Mouse (Mus musculus) liver, embryonic 15.5 days (tissue): Measurements from ENCODE around the gene Plac8. TPM values are rescaled to one million over a fixed set of nuclear protein-coding genes. Genes with fewer than 3 reads are reported as not detected.

Experiments
- ATAC-seq: fragments of 200-750 bp; cut with Nextera tagmentation; 2 replicates; pipeline ENCODE4 v1.8.0; 2017; ENCODE audit warnings: moderate number of reproducible peaks, mild to moderate bottlenecking, moderate library complexity; ENCODE audit not compliant: insufficient read depth
- H3K27ac ChIP-seq: fragments of 300-500 bp; sonication (generic); replicated peaks from 2 replicates; pipeline ENCODE4 v1.5.1; 2015; ENCODE audit warnings: mild to moderate bottlenecking, inconsistent platforms
- H3K27me3 ChIP-seq: fragments of 300-500 bp; sonication (generic); 2 replicates; pipeline ENCODE4 v1.6.1; 2015; ENCODE audit warnings: mild to moderate bottlenecking, inconsistent platforms
- H3K36me3 ChIP-seq: fragments of 300-500 bp; sonication (generic); replicated peaks from 2 replicates; pipeline ENCODE4 v1.6.1; 2015; ENCODE audit warnings: moderate library complexity, mild to moderate bottlenecking, inconsistent platforms
- H3K4me1 ChIP-seq: fragments of 300-500 bp; sonication (generic); replicated peaks from 2 replicates; pipeline ENCODE4 v1.6.1; 2015; ENCODE audit warnings: inconsistent platforms
- H3K4me2 ChIP-seq: fragments of 300-500 bp; sonication (generic); 2 replicates; pipeline ENCODE4 v1.6.1; 2015; ENCODE audit warnings: moderate library complexity, mild to moderate bottlenecking, inconsistent platforms
- H3K4me3 ChIP-seq: fragments of 300-500 bp; sonication (generic); replicated peaks from 2 replicates; pipeline ENCODE4 v1.5.1; 2015; ENCODE audit warnings: mild to moderate bottlenecking, inconsistent platforms
- H3K9ac ChIP-seq: fragments of 300-500 bp; sonication (generic); 2 replicates; pipeline ENCODE4 v1.6.1; 2015; ENCODE audit warnings: moderate library complexity, mild to moderate bottlenecking, inconsistent platforms
- H3K9me3 ChIP-seq: fragments of 300-500 bp; sonication (generic); replicated peaks from 2 replicates; pipeline ENCODE4 v1.6.1; 2016; ENCODE audit warnings: inconsistent platforms
- WGBS: fragments of 180-500 bp; shearing (Covaris S2); methylation state at CpG from one replicate; pipeline ENCODE4 v1.1.7; 2015; ENCODE audit warnings: mixed read lengths; ENCODE audit not compliant: insufficient replicate concordance; 5-methylcytosine and 5-hydroxymethylcytosine counted together
- polyA plus RNA-seq: library from polyadenylated mRNA; unstranded; fragments of >200 nt; fragmentation: Nextera tagmentation; extraction: Ambion mirVana; gene quantifications from 2 replicates; pipeline ENCODE4 v1.2.1, GENCODE M21; 2015

Plac8 gene
- polyA plus RNA-seq, 1 experiment from 2014 or later, result 83.9 TPM

DNA sequence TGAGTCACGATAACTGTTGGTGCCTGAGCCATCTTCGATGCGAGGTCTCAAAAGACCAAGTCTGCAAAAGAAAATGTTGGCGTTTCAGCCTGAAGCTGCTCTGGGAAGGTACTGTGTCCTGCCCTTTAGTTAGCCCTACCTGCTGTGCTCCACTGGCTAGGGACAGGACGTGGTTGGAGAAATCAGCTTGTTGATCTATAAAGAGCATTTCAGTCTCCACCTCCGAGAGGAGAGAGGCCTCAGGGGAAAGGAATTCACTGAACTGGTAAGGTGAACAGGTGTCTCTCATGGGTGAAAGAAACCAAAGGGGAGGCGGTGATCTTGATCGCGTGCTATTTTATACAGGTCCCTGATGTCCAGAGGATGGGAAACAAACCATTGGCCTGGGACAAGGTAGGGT is 9.3 kb downstream of the Plac8 start:
- H3K4me2 ChIP-seq, result no peak overlapping the region
- 71% methylated on average over 9 of the region's 9 CpGs for WGBS

DNA sequence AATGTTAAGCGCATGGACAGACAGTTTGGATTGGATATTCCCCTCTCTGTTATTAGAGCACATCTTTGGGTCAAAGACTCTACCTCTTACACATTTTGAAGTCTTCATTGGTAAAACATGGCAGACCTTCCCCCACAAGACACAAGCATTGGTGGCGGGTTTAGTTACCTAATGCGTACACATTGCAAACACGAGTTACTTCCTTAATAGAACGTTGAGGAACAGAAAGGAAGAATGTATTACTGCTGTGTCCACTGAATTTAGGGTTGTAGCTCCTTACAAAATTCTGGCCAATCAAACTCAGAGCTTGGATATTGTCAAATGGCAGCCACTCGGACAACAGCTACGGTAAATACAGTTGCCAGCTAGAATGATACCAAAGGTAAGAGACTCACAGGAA is 12.7 kb downstream of the Plac8 start:
- H3K9ac ChIP-seq, result no peak overlapping the region
- H3K36me3 ChIP-seq, result peaks cover 6% of the 10 kb centered on the region; the same call in 1 of the 2 replicates
- no peaks in the 10 kb centered on the region for H3K27me3 ChIP-seq
- H3K27ac ChIP-seq, result no peak overlapping the region
- peaks cover 6% of the 10 kb centered on the region for H3K4me1 ChIP-seq
- WGBS, result 75% methylated on average over 7 of the region's 7 CpGs
- no peak overlapping the region for H3K4me3 ChIP-seq
- no peaks in the 10 kb centered on the region for H3K9me3 ChIP-seq
- H3K4me2 ChIP-seq, result no peak overlapping the region
- no peak for ATAC-seq

More for the DNA sequence above, 9.3 kb downstream of the Plac8 start:
- H3K36me3 ChIP-seq, result no peaks in the 10 kb centered on the region; the same call in 1 of the 2 replicates
- H3K9ac ChIP-seq, result no peak overlapping the region
- no peaks in the 10 kb centered on the region for H3K27me3 ChIP-seq
- no peaks in the 10 kb centered on the region for H3K9me3 ChIP-seq
- H3K4me1 ChIP-seq, result peaks cover 16% of the 10 kb centered on the region
- H3K4me3 ChIP-seq, result no peak overlapping the region
- H3K27ac ChIP-seq, result no peak overlapping the region
- no peak for ATAC-seq

DNA sequence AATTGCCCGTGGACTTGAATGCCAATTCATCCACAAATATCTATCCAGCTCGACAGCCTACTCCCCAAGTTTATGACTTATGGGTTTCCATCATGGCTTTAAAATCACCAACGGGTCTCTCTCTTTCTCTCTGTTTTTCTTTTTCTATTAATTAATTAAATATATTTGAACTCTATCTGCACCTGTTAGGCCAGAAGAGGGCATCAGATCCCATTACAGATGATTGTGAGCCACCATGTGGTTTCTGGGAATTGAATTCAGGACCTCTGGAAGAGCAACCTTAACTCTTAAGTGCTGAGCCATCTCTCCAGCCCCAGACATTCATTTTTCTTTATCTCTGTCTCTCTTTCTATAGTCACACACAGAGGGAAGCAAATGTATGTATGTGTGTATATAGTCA is 13.3 kb downstream of the Plac8 start:
- H3K36me3 ChIP-seq, result peaks cover 6% of the 10 kb centered on the region; the same call in 1 of the 2 replicates
- 72% methylated on average over 3 of the region's 3 CpGs for WGBS
- ATAC-seq, result no peak

DNA sequence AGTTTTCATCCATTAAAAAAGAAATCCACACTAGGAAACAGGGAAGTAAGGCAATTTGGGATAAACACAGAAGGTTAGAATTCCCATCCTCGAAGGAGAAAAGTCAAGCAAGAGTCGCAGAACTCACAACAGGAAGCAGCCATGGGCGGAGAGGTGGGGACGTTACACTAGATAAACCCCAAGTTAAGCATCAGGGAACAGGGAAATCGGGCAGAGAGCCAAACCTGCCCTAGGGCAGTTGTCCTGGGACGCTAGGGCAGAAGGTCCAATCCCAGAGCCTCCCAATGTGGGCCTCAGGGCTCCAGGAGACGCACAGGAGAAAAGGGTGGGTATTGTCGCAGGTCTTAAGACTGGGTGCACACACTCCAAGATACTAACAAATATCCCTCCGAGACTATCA is 14.5 kb downstream of the Plac8 start:
- Histone ChIP-seq H3K4me2 (no peak overlapping the region), H3K4me1 (peaks cover 6% of the 10 kb centered on the region), H3K36me3 (peaks cover 6% of the 10 kb centered on the region; the same call in 1 of the 2 replicates), H3K9ac (no peak overlapping the region), H3K27me3 (no peaks in the 10 kb centered on the region), H3K9me3 (no peaks in the 10 kb centered on the region), H3K4me3 (no peak overlapping the region), H3K27ac (no peak overlapping the region)
- WGBS, result 31% methylated on average over 9 of the region's 9 CpGs
- no peak for ATAC-seq

More for the DNA sequence above, 13.3 kb downstream of the Plac8 start:
- Histone ChIP-seq H3K27me3 (no peaks in the 10 kb centered on the region), H3K9me3 (no peaks in the 10 kb centered on the region), H3K4me3 (no peak overlapping the region), H3K27ac (no peak overlapping the region), H3K4me1 (peaks cover 6% of the 10 kb centered on the region), H3K4me2 (no peak overlapping the region), H3K9ac (no peak overlapping the region)

DNA sequence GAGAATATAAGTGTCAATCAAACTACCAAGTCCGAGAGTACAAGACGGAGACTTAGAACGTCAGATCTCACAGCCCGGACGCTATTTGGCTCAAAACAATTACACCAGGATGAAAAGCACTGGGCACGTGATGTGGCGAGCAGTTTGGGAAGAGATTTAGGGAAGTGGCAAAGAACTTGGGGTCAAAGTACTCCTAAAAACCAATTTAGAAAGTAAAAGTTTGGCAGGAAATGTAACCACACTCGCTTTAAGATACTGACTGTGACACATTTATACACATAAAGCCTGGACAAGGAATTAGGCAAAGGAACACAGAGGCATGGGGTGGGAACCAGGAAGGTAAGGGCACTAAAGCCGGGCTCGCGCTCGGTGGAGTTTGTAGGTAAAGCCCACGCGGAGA is 15.0 kb downstream of the Plac8 start:
- Histone ChIP-seq H3K27me3 (no peaks in the 10 kb centered on the region), H3K4me1 (peaks cover 6% of the 10 kb centered on the region), H3K9me3 (no peaks in the 10 kb centered on the region), H3K36me3 (peaks cover 6% of the 10 kb centered on the region; the same call in 1 of the 2 replicates), H3K9ac (no peak overlapping the region), H3K4me2 (no peak overlapping the region), H3K4me3 (no peak overlapping the region), H3K27ac (no peak overlapping the region)
- WGBS, result 64% methylated on average over 14 of the region's 14 CpGs
- ATAC-seq, result no peak

DNA sequence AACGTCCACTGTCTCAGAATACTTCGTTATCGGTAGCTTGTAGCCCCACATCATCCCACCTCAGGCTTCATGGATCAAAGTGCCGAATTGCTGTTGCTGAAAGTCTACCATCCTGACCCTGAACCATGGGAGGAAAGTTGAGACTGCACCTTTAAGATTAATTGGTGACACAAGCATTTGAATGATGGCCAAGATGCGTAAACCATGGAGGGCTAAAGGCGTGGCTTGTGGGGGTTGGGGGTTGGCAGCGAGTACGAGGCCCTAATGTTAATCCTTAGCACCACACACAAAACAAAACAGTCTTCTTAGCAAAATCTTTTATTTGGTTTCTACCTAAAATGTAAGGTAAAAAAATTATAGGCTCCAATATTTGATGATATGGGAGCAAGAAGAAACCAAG is 18.6 kb downstream of the Plac8 start:
- H3K4me1 ChIP-seq, result peaks cover 12% of the 10 kb centered on the region
- no peak for ATAC-seq
- no peak overlapping the region for H3K9ac ChIP-seq
- peaks cover 12% of the 10 kb centered on the region; the same call in 1 of the 2 replicates for H3K36me3 ChIP-seq
- H3K4me3 ChIP-seq, result no peak overlapping the region
- no peaks in the 10 kb centered on the region for H3K27me3 ChIP-seq
- no peak overlapping the region for H3K27ac ChIP-seq
- 48% methylated on average over 8 of the region's 8 CpGs for WGBS
- H3K4me2 ChIP-seq, result no peak overlapping the region
- H3K9me3 ChIP-seq, result no peaks in the 10 kb centered on the region

DNA sequence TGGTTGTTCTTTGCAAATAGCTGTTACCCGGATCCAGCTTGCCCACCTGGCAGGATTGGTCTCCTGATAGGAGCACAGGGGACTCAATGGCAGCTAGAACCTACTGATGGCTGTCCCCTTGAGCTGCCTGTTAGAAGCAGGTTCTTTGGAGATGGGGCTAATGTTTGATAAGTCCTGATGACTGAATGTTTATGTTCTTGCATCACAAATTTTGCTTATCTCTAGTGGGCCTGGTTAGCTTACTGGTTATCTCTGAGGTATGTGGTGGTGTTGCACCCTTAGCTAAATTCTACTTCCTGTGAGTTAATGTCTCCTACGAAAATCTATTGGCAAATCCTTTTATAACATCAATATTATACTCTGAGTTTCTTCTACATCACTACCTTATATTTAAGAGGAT is 20.1 kb downstream of the Plac8 start:
- H3K27ac ChIP-seq, result no peak overlapping the region
- H3K4me3 ChIP-seq, result no peak overlapping the region
- no peaks in the 10 kb centered on the region for H3K27me3 ChIP-seq
- H3K4me2 ChIP-seq, result no peak overlapping the region
- ATAC-seq, result no peak
- H3K4me1 ChIP-seq, result peaks cover 6% of the 10 kb centered on the region; the same call in 1 of the 2 replicates
- no peaks in the 10 kb centered on the region for H3K9me3 ChIP-seq
- 34% methylated on average over 2 of the region's 2 CpGs for WGBS
- H3K36me3 ChIP-seq, result peaks cover 24% of the 10 kb centered on the region
- no peak overlapping the region for H3K9ac ChIP-seq

DNA sequence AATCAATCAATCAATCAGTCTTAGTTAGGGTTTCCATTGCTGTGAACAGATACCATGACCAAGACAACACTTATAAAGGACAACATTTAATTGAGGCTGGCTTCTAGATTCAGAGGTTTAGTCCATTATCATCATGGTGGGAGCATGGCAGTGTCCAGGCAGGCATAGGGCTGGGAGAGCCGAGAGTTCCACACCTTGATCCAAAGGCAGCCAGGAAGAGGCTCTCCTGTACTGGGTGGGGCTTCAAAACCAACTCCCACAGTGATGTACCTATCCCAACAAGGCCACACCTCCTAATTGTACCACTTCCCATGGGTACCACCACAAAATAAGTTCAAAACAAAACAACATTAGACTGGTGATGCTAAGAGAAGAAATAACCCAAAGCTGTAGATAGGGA is 21.9 kb downstream of the Plac8 start:
- peaks cover 6% of the 10 kb centered on the region; the same call in 1 of the 2 replicates for H3K4me1 ChIP-seq
- no peak overlapping the region for H3K4me3 ChIP-seq
- WGBS, result 76% methylated on average over 1 of the region's 1 CpGs
- H3K9ac ChIP-seq, result no peak overlapping the region
- H3K9me3 ChIP-seq, result no peaks in the 10 kb centered on the region
- no peak for ATAC-seq
- peaks cover 25% of the 10 kb centered on the region for H3K36me3 ChIP-seq
- no peak overlapping the region for H3K4me2 ChIP-seq
- H3K27me3 ChIP-seq, result no peaks in the 10 kb centered on the region
- H3K27ac ChIP-seq, result no peak overlapping the region

DNA sequence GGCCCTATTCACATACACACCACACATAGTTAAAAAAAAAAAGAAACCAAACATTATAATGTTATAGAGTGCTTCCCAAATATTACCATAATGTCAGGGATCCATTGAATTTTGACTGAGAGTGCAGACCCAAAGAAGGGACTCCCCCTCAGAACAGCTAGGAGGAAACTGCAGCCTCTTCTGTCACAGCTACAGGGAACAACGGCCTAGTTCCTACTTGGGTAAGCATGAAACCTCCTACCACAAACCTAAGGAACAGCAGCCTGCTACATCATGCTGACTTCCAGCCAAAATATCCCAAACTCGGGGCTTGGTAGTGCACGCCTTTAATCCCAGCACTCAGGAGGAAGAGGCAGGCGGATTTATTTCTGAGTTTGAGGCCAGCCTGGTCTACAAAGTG is 22.7 kb downstream of the Plac8 start:
- ATAC-seq, result no peak

DNA sequence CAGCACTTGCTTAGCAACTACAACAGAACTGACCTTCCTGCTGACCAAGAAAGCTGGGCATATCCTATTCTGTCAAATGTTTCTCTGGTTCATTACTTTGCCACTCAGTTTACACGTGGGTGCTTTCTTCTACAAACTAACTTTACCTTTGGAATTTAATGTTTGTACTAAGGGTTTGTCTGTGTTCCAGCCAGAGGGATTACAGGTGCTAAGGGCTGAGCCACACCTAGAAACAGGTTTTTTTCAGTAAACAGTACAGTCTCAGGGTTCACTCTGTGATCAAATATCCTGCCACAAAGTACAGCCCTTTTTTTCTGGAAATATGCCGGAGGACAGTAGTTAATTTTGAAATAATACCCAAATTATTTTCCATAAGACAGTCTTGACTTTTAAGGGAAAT is 23.8 kb downstream of the Plac8 start:
- H3K27ac ChIP-seq, result peak overlapping the region; percentile 24; the same call in 1 of the 2 replicates
- H3K4me1 ChIP-seq, result peaks cover 6% of the 10 kb centered on the region; the same call in 1 of the 2 replicates
- no peaks in the 10 kb centered on the region for H3K9me3 ChIP-seq
- H3K36me3 ChIP-seq, result peaks cover 42% of the 10 kb centered on the region
- H3K9ac ChIP-seq, result no peak overlapping the region
- H3K27me3 ChIP-seq, result no peaks in the 10 kb centered on the region
- 74% methylated on average over 2 of the region's 2 CpGs for WGBS
- H3K4me3 ChIP-seq, result no peak overlapping the region
- ATAC-seq, result peak; percentile 71
- no peak overlapping the region for H3K4me2 ChIP-seq

More for the DNA sequence above, 22.7 kb downstream of the Plac8 start:
- H3K27ac ChIP-seq, result no peak overlapping the region
- no peak overlapping the region for H3K9ac ChIP-seq
- H3K9me3 ChIP-seq, result no peaks in the 10 kb centered on the region
- no peak overlapping the region for H3K4me2 ChIP-seq
- H3K4me1 ChIP-seq, result peaks cover 6% of the 10 kb centered on the region; the same call in 1 of the 2 replicates
- no peak overlapping the region for H3K4me3 ChIP-seq
- WGBS, result 78% methylated on average over 4 of the region's 4 CpGs
- H3K36me3 ChIP-seq, result peaks cover 33% of the 10 kb centered on the region
- H3K27me3 ChIP-seq, result no peaks in the 10 kb centered on the region

DNA sequence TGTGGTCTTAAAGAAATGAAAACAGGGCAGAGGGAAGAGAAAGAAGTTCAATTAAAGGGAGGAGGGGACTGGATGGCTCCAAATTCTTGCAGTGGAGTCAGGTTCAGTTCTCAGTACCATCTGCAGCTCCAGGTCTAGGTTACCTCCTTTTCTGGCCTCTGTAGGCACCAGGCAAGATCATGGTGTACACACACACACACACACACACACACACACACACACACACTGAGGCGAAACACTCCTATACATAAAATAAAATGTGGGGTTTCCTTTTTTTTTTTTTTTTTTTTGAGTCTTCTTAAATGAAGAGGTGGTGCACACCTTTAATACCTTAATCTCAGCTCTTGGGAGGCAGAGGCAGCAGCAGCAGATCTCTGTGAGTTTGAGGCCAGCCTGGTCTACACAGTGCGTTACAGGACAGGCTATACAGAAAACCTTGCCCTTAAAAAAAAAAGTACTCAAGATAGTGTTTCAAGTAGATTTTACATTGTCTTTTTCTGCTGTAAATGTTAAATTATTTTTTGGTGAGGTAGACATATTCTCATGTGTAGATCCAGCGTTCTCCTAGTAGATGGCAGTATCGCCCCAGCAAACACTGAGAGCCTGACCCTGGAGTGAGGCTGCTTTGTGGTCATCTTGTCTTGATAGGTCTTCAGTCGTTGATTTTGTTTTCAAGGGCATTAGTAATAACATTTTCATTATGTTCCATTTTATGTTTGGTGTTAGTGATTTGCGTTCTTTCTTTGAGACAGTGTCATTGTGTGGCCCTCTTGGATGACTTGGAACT is 25.6 kb downstream of the Plac8 start:
- Histone ChIP-seq H3K9ac (no peak overlapping the region), H3K9me3 (no peaks in the 10 kb centered on the region), H3K27me3 (no peaks in the 10 kb centered on the region), H3K27ac (no peak overlapping the region), H3K4me1 (0 out of 2 replicates have a peak, but pooled peaks cover 3% of the 10 kb centered on the region), H3K4me2 (no peak overlapping the region), H3K4me3 (no peak overlapping the region), H3K36me3 (peaks cover 58% of the 10 kb centered on the region)
- no peak for ATAC-seq
- WGBS, result 72% methylated on average over 6 of the region's 6 CpGs
